Mouse (Mus musculus): ENCODE measurements around the gene Mpv17l2. TPM values are rescaled to one million over a fixed set of nuclear protein-coding genes. Genes with fewer than 3 reads are reported as not detected.

Mpv17l2 gene
- polyA plus RNA-seq (2012; ENCODE audit: insufficient read depth, low replicate concordance) = 99.7 and 186 TPM in 2 replicates

DNA sequence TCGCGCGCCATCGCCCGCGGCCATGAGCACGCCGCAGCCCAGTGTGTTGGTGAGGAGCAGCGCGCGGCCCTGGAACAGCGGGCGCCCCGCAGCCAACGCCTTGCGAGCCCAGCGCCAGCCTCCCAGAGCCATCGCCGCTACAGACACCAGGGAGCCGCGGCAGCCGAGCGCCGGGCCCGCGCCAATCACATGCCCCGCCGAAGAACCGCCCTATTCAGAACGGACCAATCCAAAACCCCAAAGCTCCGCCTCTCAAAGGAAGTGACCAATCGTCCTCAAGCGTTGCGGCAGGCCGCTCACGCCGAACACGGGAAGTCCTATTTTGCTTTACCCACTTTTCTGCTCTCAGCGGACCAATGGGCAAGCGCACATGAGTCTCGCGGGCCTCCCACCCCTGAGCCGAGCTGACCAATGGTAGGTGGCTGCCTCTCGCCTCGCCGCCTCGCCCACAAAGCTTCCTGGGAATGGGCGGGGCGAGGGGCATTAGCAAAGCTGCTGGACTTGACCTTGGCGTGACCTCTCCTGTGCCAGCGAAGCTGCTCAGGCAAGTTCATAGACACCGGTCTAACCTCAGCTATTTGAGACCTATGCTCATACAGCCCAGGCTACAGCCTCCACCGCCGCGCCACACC lies at the start of gene Mpv17l2:
Gene Mpv17l2 (minus strand): TSS at position 172 of the 632 bp plus-strand sequence.
- Histone ChIP-seq H3K9me3 (no peaks in the 10 kb centered on the region), H3K36me3 (replicated peaks; ENCODE audit: low read length) (peaks cover 49% of the 10 kb centered on the region), H3K27me3 (replicated peaks) (no peaks in the 10 kb centered on the region), H3K4me1 (peaks cover 93% of the 10 kb centered on the region), H3K4me3 (replicated peaks) (peak within 1 kb of the TSS; percentile 95)
- no peak for TF ChIP-seq GATA1 (IDR thresholded peaks at IDR 0.05; ENCODE audit: borderline replicate concordance, low read length)
- no peak for TF ChIP-seq FLI1 (IDR thresholded peaks at IDR 0.05; ENCODE audit: low read length)

GRCm38 (mm10) chr8:70808955-70809701 lies 48.4 kb upstream of the Mpv17l2 start:
- peak overlapping the region; percentile 80 for H3K4me3 ChIP-seq (replicated peaks)

GRCm38 (mm10) chr8:70808239-70808638 lies 47.5 kb upstream of the Mpv17l2 start, which contains the start of gene Il12rb1:
Gene Il12rb1, plus strand, starts transcription at chr8:70808449.
- Histone ChIP-seq H3K4me3 (replicated peaks) (peak within 1 kb of the TSS; percentile 87), H3K27me3 (replicated peaks) (no peaks in the 10 kb centered on the region), H3K4me1 (peaks cover 85% of the 10 kb centered on the region), H3K36me3 (replicated peaks; ENCODE audit: low read length) (peaks cover 30% of the 10 kb centered on the region), H3K9me3 (no peaks in the 10 kb centered on the region)
- TF ChIP-seq GATA1 (IDR thresholded peaks at IDR 0.05; ENCODE audit: borderline replicate concordance, low read length) = no peak
- TF ChIP-seq FLI1 (IDR thresholded peaks at IDR 0.05; ENCODE audit: low read length) = no peak

More at GRCm38 (mm10) chr8:70808955-70809701, 48.4 kb upstream of the Mpv17l2 start:
- no peaks in the 10 kb centered on the region for H3K9me3 ChIP-seq
- H3K4me1 ChIP-seq = peaks cover 89% of the 10 kb centered on the region
- H3K27me3 ChIP-seq (replicated peaks) = no peaks in the 10 kb centered on the region
- H3K36me3 ChIP-seq (replicated peaks; ENCODE audit: low read length) = peaks cover 35% of the 10 kb centered on the region
- TF ChIP-seq FLI1 (IDR thresholded peaks at IDR 0.05; ENCODE audit: low read length) (no peak), GATA1 (IDR thresholded peaks at IDR 0.05; ENCODE audit: borderline replicate concordance, low read length) (no peak)

GRCm38 (mm10) chr8:70807304-70807703 lies 46.6 kb upstream of the Mpv17l2 start:
- H3K4me1 ChIP-seq = peaks cover 85% of the 10 kb centered on the region
- H3K27me3 ChIP-seq (replicated peaks) = no peaks in the 10 kb centered on the region
- H3K9me3 ChIP-seq = no peaks in the 10 kb centered on the region
- peaks cover 28% of the 10 kb centered on the region for H3K36me3 ChIP-seq (replicated peaks; ENCODE audit: low read length)
- H3K4me3 ChIP-seq (replicated peaks) = peak overlapping the region; percentile 87
- no peak for TF ChIP-seq GATA1 (IDR thresholded peaks at IDR 0.05; ENCODE audit: borderline replicate concordance, low read length)

GRCm38 (mm10) chr8:70806541-70806940 lies 45.8 kb upstream of the Mpv17l2 start:
- TF ChIP-seq FLI1 (IDR thresholded peaks at IDR 0.05; ENCODE audit: low read length) (peak; percentile 76; the same call in 1 of the 2 replicates), GATA1 (IDR thresholded peaks at IDR 0.05; ENCODE audit: borderline replicate concordance, low read length) (no peak)
- no peaks in the 10 kb centered on the region for H3K27me3 ChIP-seq (replicated peaks)
- no peaks in the 10 kb centered on the region for H3K9me3 ChIP-seq
- peak overlapping the region; percentile 87 for H3K4me3 ChIP-seq (replicated peaks)
- H3K4me1 ChIP-seq = peaks cover 86% of the 10 kb centered on the region
- peaks cover 33% of the 10 kb centered on the region for H3K36me3 ChIP-seq (replicated peaks; ENCODE audit: low read length)

GRCm38 (mm10) chr8:70804481-70805206 lies 43.9 kb upstream of the Mpv17l2 start, which contains the start of gene Mast3:
Gene Mast3, minus strand, starts transcription at chr8:70805054.
- peaks cover 86% of the 10 kb centered on the region for H3K4me1 ChIP-seq
- TF ChIP-seq FLI1 (IDR thresholded peaks at IDR 0.05; ENCODE audit: low read length) = no peak
- no peak for TF ChIP-seq GATA1 (IDR thresholded peaks at IDR 0.05; ENCODE audit: borderline replicate concordance, low read length)
- no peaks in the 10 kb centered on the region for H3K9me3 ChIP-seq
- peak within 1 kb of the TSS; percentile 100 for H3K4me3 ChIP-seq (replicated peaks)
- H3K27me3 ChIP-seq (replicated peaks) = no peaks in the 10 kb centered on the region
- H3K36me3 ChIP-seq (replicated peaks; ENCODE audit: low read length) = peaks cover 39% of the 10 kb centered on the region

- Histone ChIP-seq H3K4me3 (replicated peaks) (peak overlapping the region; percentile 100), H3K9me3 (no peaks in the 10 kb centered on the region), H3K36me3 (replicated peaks; ENCODE audit: low read length) (peaks cover 42% of the 10 kb centered on the region), H3K27me3 (replicated peaks) (no peaks in the 10 kb centered on the region), H3K4me1 (peaks cover 86% of the 10 kb centered on the region)
- TF ChIP-seq GATA1 (IDR thresholded peaks at IDR 0.05; ENCODE audit: borderline replicate concordance, low read length) (no peak), FLI1 (IDR thresholded peaks at IDR 0.05; ENCODE audit: low read length) (no peak)
Measured at GRCm38 (mm10) chr8:70803761-70804480, 43.2 kb upstream of the Mpv17l2 start.

GRCm38 (mm10) chr8:70802786-70803510 lies 42.2 kb upstream of the Mpv17l2 start:
- no peaks in the 10 kb centered on the region for H3K27me3 ChIP-seq (replicated peaks)

More at GRCm38 (mm10) chr8:70802786-70803510, 42.2 kb upstream of the Mpv17l2 start:
- Histone ChIP-seq H3K36me3 (replicated peaks; ENCODE audit: low read length) (peaks cover 51% of the 10 kb centered on the region), H3K4me1 (peaks cover 86% of the 10 kb centered on the region), H3K9me3 (no peaks in the 10 kb centered on the region), H3K4me3 (replicated peaks) (peak overlapping the region; percentile 100)
- no peak for TF ChIP-seq GATA1 (IDR thresholded peaks at IDR 0.05; ENCODE audit: borderline replicate concordance, low read length)
- TF ChIP-seq FLI1 (IDR thresholded peaks at IDR 0.05; ENCODE audit: low read length) = no peak

Data from megakaryocyte, embryonic 14.5 days (primary cell).